Mouse (Mus musculus) liver, adult 2 months (tissue): ENCODE data around the gene Ccdc114.

Source experiments
- CTCF ChIP-seq: fragments of 200-500 bp; IDR thresholded peaks from 2 replicates; pipeline ENCODE4 v1.5.1; 2011; ENCODE audit warnings: low read depth, low read length, control low read depth
- POLR2A ChIP-seq: fragments of 200-500 bp; IDR thresholded peaks from 2 replicates; pipeline ENCODE4 v1.6.1; 2011; ENCODE audit warnings: low read length, control low read depth; ENCODE audit not compliant: insufficient read depth; ENCODE audit errors: extremely low read depth

- TF ChIP-seq POLR2A = no peak
- no peak for TF ChIP-seq CTCF
Observed at GRCm38 (mm10) chr7:45915011-45915410, 8.9 kb upstream of the Ccdc114 start.
